Mouse (Mus musculus): ENCODE measurements at regions not wholly inside any gene's neighbourhood (a gene's known extent, or its start where the extent isn't known, plus 50 kb on each side); places are given as distances from the start of the nearest gene placed in this dataset.

- no peak for TF ChIP-seq GATA1 (IDR thresholded peaks at IDR 0.05; ENCODE audit: low read length)
- TF ChIP-seq TAL1 (IDR thresholded peaks at IDR 0.05; ENCODE audit: low read length) = no peak
These were observed 108.6 kb upstream of the Gadl1 start for GRCm38 (mm10) chr9:115800624-115801023.
